In the genomic region with DNA sequence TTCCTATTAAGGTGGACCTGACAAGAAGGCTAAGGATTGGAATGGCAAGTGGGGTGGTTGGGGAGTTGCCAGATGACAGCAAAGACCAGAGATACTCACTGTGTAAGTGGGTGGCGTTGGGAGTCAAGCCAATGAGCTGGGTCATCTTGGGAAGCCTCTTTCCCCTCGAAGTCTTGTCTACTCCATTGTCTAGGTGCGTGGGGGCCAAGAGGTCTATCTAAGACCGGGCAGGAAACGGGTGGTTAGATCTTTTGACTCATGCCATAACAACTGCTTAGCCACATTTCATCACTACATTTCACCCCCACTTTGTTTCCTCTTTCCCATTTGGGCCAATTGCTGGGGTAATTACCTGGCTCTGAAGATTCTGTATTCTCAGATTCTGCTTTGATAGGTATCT, we compare ENCODE assay signal across 8 mouse cellular contexts. TPM values are rescaled to one million over a fixed set of nuclear protein-coding genes. Genes with fewer than 3 reads are reported as not detected.
DNase-seq lines count a peak whose midpoint lies in the region; ATAC-seq and TF ChIP-seq lines count a peak whose summit lies in the region.

No protein-coding gene starts in this region.

- peak overlapping the region; percentile 73 for H3K9ac ChIP-seq in ES-E14 (ENCODE audit: insufficient read depth, low read depth, low read length, poor library complexity, severe bottlenecking)
- no peak overlapping the region for H3K9ac ChIP-seq in forebrain, embryonic 13.5 days
- H3K9ac ChIP-seq in intestine, embryonic 14.5 days (ENCODE audit: low read length): no peak overlapping the region
- H3K9ac ChIP-seq in lung, embryonic 14.5 days: peak overlapping the region; percentile 50

- H3K27ac ChIP-seq in ES-E14 (ENCODE audit: insufficient read depth, low read depth, low read length, poor library complexity, severe bottlenecking): no peak overlapping the region
- no peak overlapping the region for H3K27ac ChIP-seq in forebrain, embryonic 13.5 days
- H3K27ac ChIP-seq in intestine, embryonic 14.5 days (ENCODE audit: low read depth): peak overlapping the region; percentile 87
- H3K27ac ChIP-seq in lung, embryonic 14.5 days (ENCODE audit: low read depth): peak overlapping the region; percentile 88

- in situ Hi-C loops in ES-E14 (cut with MboI; ENCODE audit: low sequenced_read_pairs in 2 of 2, unreplicated experiment in 2 of 2): no loop called here

- H3K4me1 ChIP-seq in ES-E14 (ENCODE audit: control insufficient read depth in 2 of 2, insufficient read depth in 2 of 2, low read length in 2 of 2, poor library complexity in 1 of 2): peaks cover 3 to 22% of the 10 kb centered on the region in 2 experiments; a peak in 3 of 4 replicates
- peaks cover 35% of the 10 kb centered on the region for H3K4me1 ChIP-seq in forebrain, embryonic 13.5 days
- H3K4me1 ChIP-seq in intestine, embryonic 14.5 days (replicated peaks; ENCODE audit: control insufficient read depth, insufficient read depth, low read length): peaks cover 38% of the 10 kb centered on the region
- H3K4me1 ChIP-seq in lung, embryonic 14.5 days (ENCODE audit: insufficient read depth): peaks cover 37% of the 10 kb centered on the region

- peaks cover 10% of the 10 kb centered on the region; the same call in 1 of the 2 replicates for H3K27me3 ChIP-seq in forebrain, embryonic 13.5 days
- no peaks in the 10 kb centered on the region for H3K27me3 ChIP-seq in intestine, embryonic 14.5 days (replicated peaks; ENCODE audit: control insufficient read depth, insufficient read depth, low read length)
- no peaks in the 10 kb centered on the region for H3K27me3 ChIP-seq in lung, embryonic 14.5 days (ENCODE audit: insufficient read depth, low read length)
- no peaks in the 10 kb centered on the region for H3K27me3 ChIP-seq in splenic B cell, adult 2 months (ENCODE audit: control insufficient read depth, insufficient read depth, low read length, poor library complexity, severe bottlenecking)

- no peak for ATAC-seq in forebrain, embryonic 13.5 days
- no peak for ATAC-seq in intestine, embryonic 14.5 days (replicated peaks; ENCODE audit: low FRiP score, low TSS enrichment, low read depth)
- no peak for ATAC-seq in lung, embryonic 14.5 days (ENCODE audit: insufficient read depth)

- H3K36me3 ChIP-seq in ES-E14 (ENCODE audit: control insufficient read depth, insufficient read depth, low read length, poor library complexity, severe bottlenecking): peaks cover 17% of the 10 kb centered on the region
- H3K36me3 ChIP-seq in forebrain, embryonic 13.5 days (ENCODE audit: poor library complexity, severe bottlenecking): no peaks in the 10 kb centered on the region
- peaks cover 23% of the 10 kb centered on the region for H3K36me3 ChIP-seq in intestine, embryonic 14.5 days (ENCODE audit: control insufficient read depth, insufficient read depth, low read length)
- H3K36me3 ChIP-seq in lung, embryonic 14.5 days (ENCODE audit: insufficient read depth): peaks cover 33% of the 10 kb centered on the region
- H3K36me3 ChIP-seq in splenic B cell, adult 2 months (ENCODE audit: control insufficient read depth, insufficient read depth, low read length, poor library complexity, severe bottlenecking): no peaks in the 10 kb centered on the region

- DNase-seq in 3134 (ENCODE audit: extremely low read depth, insufficient read length, low spot score) (peak; percentile 42), ES-E14 (ENCODE audit: low read depth, low spot score) (no peak)
- no peak for DNase-seq in intestine, embryonic 14.5 days (ENCODE audit: low spot score)
- DNase-seq in lung, embryonic 14.5 days: no peak
- peak; percentile 37 for DNase-seq in splenic B cell, adult 2 months (ENCODE audit: low read depth, low spot score)
- no peak for DNase-seq in cerebellum, adult 8-10 months
- no peak for DNase-seq in cerebellum, postnatal 25 days

- no peaks in the 10 kb centered on the region for H3K9me3 ChIP-seq in ES-E14 (ENCODE audit: control insufficient read depth, insufficient read depth, low read depth, low read length)
- no peaks in the 10 kb centered on the region for H3K9me3 ChIP-seq in forebrain, embryonic 13.5 days (replicated peaks)
- H3K9me3 ChIP-seq in intestine, embryonic 14.5 days (ENCODE audit: control insufficient read depth, low read length): no peaks in the 10 kb centered on the region
- no peaks in the 10 kb centered on the region for H3K9me3 ChIP-seq in lung, embryonic 14.5 days (ENCODE audit: low read depth, low read length)

- 91% methylated on average over 5 of the region's 5 CpGs for WGBS in forebrain, embryonic 13.5 days
- 85% methylated on average over 5 of the region's 5 CpGs for WGBS in intestine, embryonic 14.5 days
- WGBS in lung, embryonic 14.5 days: 68% methylated on average over 5 of the region's 5 CpGs

- H3K4me2 ChIP-seq in forebrain, embryonic 13.5 days: peak overlapping the region; percentile 85
- H3K4me2 ChIP-seq in intestine, embryonic 14.5 days (ENCODE audit: low read length): peak overlapping the region; percentile 79
- H3K4me2 ChIP-seq in lung, embryonic 14.5 days: peak overlapping the region; percentile 76

- H3K4me3 ChIP-seq in ES-E14 (ENCODE audit: insufficient read depth in 1 of 2, low read depth in 1 of 2, low read length in 2 of 2, poor library complexity in 1 of 2, severe bottlenecking in 1 of 2): peak overlapping the region; percentile 56 to 84
- H3K4me3 ChIP-seq in forebrain, embryonic 13.5 days: no peak overlapping the region
- H3K4me3 ChIP-seq in intestine, embryonic 14.5 days (ENCODE audit: low read depth, low read length): peak overlapping the region; percentile 41
- peak overlapping the region; percentile 52 for H3K4me3 ChIP-seq in lung, embryonic 14.5 days (ENCODE audit: low read depth, low read length)

- no peak for TF ChIP-seq CTCF in lung, embryonic 14.5 days (IDR thresholded peaks at IDR 0.05; ENCODE audit: low read depth)

TF ChIP-seq in ES-E14, 5 proteins besides CTCF, POLR2A, EP300 and RAD21:
- TF ChIP-seq ZC3H11A (IDR thresholded peaks at IDR 0.05; ENCODE audit: borderline replicate concordance, low read depth, low read length) (no peak), CHD2 (IDR thresholded peaks at IDR 0.05; ENCODE audit: low read depth, low read length) (no peak), MAFK (IDR thresholded peaks at IDR 0.05; ENCODE audit: insufficient read depth, low read depth, low read length) (no peak), HCFC1 (IDR thresholded peaks at IDR 0.05; ENCODE audit: borderline replicate concordance, insufficient read depth, low read length) (no peak), ZNF384 (IDR thresholded peaks at IDR 0.05; ENCODE audit: low read depth, low read length) (no peak)

RNA-seq across cellular contexts. Expression of a gene that starts 1.2 kb away (rescaled TPM):
- total RNA-seq in ES-E14 (2012; rRNA removed): 30.5 and 39.3 TPM in 2 replicates
- 8.6 and 10.0 TPM in 2 replicates for polyA plus RNA-seq in forebrain, embryonic 13.5 days (2015; fragmentation: Nextera tagmentation; extraction: Ambion mirVana)
- 18.0 and 22.0 TPM in 2 replicates for polyA plus RNA-seq in intestine, embryonic 14.5 days (2014; fragmentation: Nextera tagmentation; extraction: Ambion mirVana)
- polyA plus RNA-seq in lung, embryonic 14.5 days (2014; fragmentation: Nextera tagmentation; extraction: Ambion mirVana): 31.9 and 35.4 TPM in 2 replicates

RNA-seq across cellular contexts. Expression of a gene that starts 20.1 kb away (rescaled TPM):
- 26.0 and 34.8 TPM in 2 replicates for total RNA-seq in ES-E14 (2012; rRNA removed)
- polyA plus RNA-seq in forebrain, embryonic 13.5 days (2015; fragmentation: Nextera tagmentation; extraction: Ambion mirVana): 433 and 441 TPM in 2 replicates
- polyA plus RNA-seq in intestine, embryonic 14.5 days (2014; fragmentation: Nextera tagmentation; extraction: Ambion mirVana): 209 and 261 TPM in 2 replicates
- polyA plus RNA-seq in lung, embryonic 14.5 days (2014; fragmentation: Nextera tagmentation; extraction: Ambion mirVana): 241 and 278 TPM in 2 replicates

RNA-seq across cellular contexts. Expression of a gene that starts 29.9 kb away (rescaled TPM):
- 81.1 and 165 TPM in 2 replicates for total RNA-seq in ES-E14 (2012; rRNA removed)
- 27.3 and 29.0 TPM in 2 replicates for polyA plus RNA-seq in forebrain, embryonic 13.5 days (2015; fragmentation: Nextera tagmentation; extraction: Ambion mirVana)
- 28.0 and 28.8 TPM in 2 replicates for polyA plus RNA-seq in intestine, embryonic 14.5 days (2014; fragmentation: Nextera tagmentation; extraction: Ambion mirVana)
- polyA plus RNA-seq in lung, embryonic 14.5 days (2014; fragmentation: Nextera tagmentation; extraction: Ambion mirVana): 65.1 and 65.4 TPM in 2 replicates

RNA-seq across cellular contexts. Expression of a gene that starts 43.9 kb away (rescaled TPM):
- 5,476 and 6,336 TPM in 2 replicates for total RNA-seq in ES-E14 (2012; rRNA removed)
- polyA plus RNA-seq in forebrain, embryonic 13.5 days (2015; fragmentation: Nextera tagmentation; extraction: Ambion mirVana): 779 and 868 TPM in 2 replicates
- polyA plus RNA-seq in intestine, embryonic 14.5 days (2014; fragmentation: Nextera tagmentation; extraction: Ambion mirVana): 1,343 and 1,538 TPM in 2 replicates
- 1,180 and 1,276 TPM in 2 replicates for polyA plus RNA-seq in lung, embryonic 14.5 days (2014; fragmentation: Nextera tagmentation; extraction: Ambion mirVana)

RNA-seq across cellular contexts. Expression of a gene that starts 43.9 kb away (rescaled TPM):
- total RNA-seq in ES-E14 (2012; rRNA removed): 639 and 871 TPM in 2 replicates
- 473 and 507 TPM in 2 replicates for polyA plus RNA-seq in forebrain, embryonic 13.5 days (2015; fragmentation: Nextera tagmentation; extraction: Ambion mirVana)
- 589 and 606 TPM in 2 replicates for polyA plus RNA-seq in intestine, embryonic 14.5 days (2014; fragmentation: Nextera tagmentation; extraction: Ambion mirVana)
- polyA plus RNA-seq in lung, embryonic 14.5 days (2014; fragmentation: Nextera tagmentation; extraction: Ambion mirVana): 470 and 474 TPM in 2 replicates

Comparison
In these comparisons a context has a peak if more than half of its experiments do, and no peak if none do; other contexts are left out.
1. DNase-seq: peak in 3134 (single experiment) and splenic B cell, adult 2 months (single experiment); none in ES-E14 (single experiment), intestine, embryonic 14.5 days (single experiment), lung, embryonic 14.5 days (single experiment), cerebellum, adult 8-10 months (single experiment) and cerebellum, postnatal 25 days (0 of 2).
2. H3K27ac ChIP-seq: peak in intestine, embryonic 14.5 days (single experiment) and lung, embryonic 14.5 days (single experiment); none in ES-E14 (single experiment) and forebrain, embryonic 13.5 days (single experiment).
3. H3K9ac ChIP-seq: peak in ES-E14 (single experiment) and lung, embryonic 14.5 days (single experiment); none in forebrain, embryonic 13.5 days (single experiment) and intestine, embryonic 14.5 days (single experiment).
4. Peak in every context shown above with its lines, with median percentiles within 50 percentile points of each other: H3K4me2 ChIP-seq.